Mouse (Mus musculus): ENCODE results near the gene Ncor2.

Gene Ncor2

DNA sequence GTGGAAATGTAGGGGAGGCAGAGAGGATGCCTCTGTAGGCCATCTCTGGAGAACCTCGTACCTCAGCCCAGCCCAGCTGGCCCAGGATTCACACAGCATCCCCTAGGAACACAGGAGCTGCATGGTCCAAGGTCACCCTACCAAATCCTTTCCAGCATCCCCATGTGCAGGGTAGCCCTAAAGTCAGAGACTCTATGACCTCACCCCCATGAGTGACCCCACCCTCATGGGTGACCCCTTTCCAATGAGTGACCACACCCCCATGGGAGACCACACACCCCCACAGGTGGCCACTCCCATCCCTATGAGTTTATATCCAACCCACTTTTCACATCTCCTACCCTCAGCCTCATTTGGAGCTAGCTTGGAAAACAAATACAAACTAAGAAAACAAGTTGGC, 51.1 kb downstream of the Ncor2 start:
- no peak for DNase-seq (ENCODE audit: low spot score in 2 of 2)

DNA sequence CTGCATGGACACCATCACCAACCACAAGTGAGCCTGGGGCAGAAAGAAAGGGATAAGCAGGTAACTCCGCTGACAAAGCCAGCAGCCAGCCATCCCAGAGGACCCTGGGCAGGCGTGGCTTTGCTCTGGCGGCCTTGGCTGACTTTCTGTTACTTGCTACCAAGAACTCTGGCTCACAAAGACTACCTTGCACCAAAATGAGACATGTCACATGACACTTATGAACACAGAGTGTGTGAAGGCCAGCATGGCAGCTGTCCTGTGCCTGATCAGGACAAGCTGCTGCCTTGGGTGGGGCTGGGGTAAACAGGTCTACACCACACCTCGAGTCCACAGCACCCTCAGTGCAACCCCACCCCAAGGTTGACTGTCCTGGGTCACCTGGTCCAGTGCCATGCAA, 51.6 kb downstream of the Ncor2 start:
- no peak for DNase-seq (ENCODE audit: low spot score in 2 of 2)

DNA sequence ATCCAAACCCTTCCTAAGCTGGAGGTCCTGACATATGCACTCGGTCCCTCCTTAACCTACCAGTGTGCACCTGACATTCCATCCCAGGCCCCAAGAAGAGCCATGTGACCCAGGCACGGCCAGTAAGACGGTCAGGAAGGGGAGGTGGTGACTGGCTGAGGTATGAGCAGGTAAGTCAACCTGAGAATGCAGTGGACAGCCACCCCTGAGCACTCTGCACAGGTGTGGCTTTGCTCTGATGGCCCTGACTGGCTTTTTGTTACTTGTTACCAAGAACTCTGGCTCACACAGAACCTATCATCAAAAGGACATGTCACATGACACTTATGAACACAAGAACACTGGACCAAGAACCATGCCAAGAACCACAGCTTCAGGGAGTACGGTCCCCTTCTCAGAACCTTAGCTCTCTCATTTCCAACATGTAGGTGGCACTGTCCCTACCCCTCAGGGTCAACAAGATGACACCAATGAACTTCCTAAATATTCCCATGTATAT, 53.0 kb downstream of the Ncor2 start:
- DNase-seq (ENCODE audit: low spot score in 2 of 2): no peak

DNA sequence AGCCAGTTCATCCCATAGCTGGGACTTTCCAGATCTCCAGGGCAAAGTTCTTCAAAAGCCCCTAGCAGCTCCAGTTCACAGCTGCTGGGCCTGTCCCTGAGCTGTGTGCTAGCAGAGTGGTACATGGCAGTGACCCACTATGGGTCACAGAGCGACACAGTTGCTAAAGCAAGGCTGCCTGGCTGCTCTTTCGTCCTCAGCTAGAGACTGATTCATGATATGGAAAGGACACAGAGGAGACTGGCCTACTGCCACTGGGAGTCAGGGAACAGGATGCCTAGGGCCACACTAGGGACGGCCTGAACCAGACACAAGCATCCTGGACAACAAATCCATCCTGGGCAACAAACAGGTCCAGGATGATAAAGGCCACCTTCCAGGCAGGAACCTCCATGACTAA, 53.8 kb downstream of the Ncor2 start:
- no peak for DNase-seq (ENCODE audit: low spot score in 2 of 2)

DNA sequence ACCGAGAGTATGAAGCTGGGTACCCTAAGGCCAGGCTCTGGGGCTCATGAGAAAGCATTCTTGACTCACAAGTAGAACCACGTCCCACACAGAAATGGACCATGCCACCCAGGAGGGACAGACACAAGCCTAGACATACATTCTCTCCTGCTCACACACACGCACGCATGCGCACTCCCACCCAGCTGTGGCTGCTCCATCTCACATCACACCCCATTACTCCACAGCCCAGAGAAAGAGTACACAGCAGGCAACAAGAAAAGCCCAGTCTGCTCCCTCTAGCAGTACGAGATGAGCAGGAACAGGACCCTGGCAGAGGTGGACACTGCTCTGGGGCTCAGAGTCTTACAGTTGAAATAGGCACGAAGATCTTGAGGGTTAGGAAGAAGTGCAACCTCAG, 55.0 kb downstream of the Ncor2 start:
- DNase-seq (ENCODE audit: low spot score in 2 of 2): no peak

DNA sequence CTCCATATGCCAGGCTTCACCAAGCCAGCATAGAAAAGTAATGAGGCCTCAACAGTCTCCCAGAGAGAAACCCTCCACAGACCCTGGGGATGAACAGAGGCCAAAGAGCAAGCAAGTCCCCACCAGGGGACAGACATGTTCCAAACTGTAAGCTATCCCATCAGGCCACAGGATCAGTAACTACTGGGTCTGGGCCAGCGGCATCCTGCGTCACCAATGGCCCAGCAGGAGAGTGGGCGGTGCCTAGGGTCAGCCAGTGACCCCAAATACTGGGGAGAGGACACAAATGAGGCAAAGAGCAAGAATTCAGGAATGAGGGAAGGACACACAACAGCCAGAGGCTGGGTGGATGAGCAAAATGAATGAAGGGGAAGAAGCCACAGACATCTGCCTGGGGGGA, 55.8 kb downstream of the Ncor2 start:
- no peak for DNase-seq (ENCODE audit: low spot score in 2 of 2)

DNA sequence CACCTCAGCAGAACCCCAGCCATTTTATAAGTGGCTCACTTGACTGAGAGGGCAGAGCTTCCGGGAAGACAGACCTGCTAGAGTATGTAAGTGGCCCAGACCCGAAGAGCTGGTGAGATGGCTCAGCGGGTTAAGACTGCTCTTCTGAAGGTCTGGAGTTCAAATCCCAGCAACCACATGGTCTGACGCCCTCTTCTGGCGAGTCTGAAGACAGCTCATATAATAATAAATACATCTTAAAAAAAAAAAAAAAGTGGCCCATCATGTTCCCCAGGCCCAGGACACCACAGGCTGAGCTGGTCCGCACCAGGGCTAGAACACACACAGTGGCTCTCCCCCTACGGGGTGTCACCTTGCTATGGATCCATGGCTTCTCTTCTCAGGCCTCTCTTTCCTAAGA, 56.5 kb downstream of the Ncor2 start:
- no peak for DNase-seq (ENCODE audit: low spot score in 2 of 2)

DNA sequence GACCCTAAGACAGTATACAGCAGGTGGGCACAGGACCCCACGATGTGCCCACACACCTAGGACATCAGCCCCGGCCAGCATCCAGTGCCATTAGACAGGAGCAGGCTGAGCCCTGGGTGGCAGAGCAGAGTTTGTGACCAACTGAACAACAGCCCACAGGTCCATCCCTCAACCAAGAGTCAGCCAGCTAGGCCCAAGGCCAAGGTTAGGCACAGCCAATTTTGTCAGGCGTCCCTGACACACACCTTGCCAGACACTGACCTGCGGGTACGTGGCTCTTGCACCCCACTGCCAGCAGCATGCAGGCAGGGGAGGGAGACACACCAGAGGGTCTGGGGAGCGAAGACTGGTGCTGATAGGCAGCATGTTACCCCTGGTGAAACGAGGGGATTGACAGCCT, 57.0 kb downstream of the Ncor2 start:
- DNase-seq (ENCODE audit: low spot score in 2 of 2): no peak

DNA sequence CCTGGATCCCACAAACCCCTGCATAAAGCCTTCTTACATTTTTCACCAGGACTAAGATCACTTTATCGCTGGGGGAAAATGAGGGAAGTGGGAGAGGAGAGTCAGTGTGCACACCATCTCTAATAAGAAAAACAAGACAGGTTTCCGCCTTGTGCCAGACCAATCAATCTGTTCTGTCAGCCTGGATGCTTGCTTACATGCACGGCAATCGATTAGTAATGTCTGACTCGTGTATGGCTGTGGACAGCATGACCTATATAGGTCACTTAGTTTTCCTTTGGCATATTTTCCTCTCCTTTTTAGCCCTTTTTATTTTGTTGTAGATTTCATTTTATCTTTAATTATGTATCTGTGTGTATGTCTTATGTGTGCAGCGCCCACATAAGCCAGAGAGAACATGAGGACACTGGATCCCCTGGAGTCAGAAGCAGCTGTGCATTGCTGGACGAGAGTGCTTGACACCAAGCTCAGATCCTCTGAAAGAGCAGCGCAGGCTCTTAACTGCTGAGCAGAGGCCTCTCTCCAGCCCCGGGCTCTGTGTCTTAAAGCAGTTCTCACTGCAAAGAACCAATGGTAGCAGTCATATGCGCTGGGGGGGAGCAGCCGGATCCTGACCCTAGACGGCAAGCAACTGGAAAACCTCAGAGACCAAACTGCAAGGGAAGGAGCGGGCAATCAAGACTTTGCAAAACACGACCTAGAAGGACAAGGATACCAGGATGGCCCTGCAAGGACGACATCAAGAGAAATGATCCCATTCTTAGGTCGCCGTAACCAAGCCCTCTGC, 58.3 kb downstream of the Ncor2 start:
- no peak for DNase-seq (ENCODE audit: low spot score in 2 of 2)

DNA sequence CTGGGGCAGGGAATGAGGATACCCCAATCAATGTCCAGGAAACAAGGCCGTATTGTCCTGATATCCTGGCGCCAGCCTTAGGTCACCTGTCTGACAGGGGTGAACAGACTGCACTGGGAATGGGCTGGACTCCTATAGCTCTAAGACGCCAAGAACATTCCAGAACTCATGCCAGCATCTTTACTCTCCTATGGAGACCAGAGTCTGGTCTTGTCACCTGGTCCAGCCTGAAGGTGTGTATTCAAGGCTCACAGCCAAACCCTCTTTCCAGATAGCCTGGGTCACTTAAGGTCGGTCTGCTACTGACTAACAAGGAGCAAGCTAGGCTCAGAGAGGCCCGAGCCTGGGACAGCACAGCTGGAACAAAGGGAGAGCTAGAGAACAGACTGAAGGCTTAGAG, 61.8 kb downstream of the Ncor2 start:
- no peak for DNase-seq (ENCODE audit: low spot score in 2 of 2)

DNA sequence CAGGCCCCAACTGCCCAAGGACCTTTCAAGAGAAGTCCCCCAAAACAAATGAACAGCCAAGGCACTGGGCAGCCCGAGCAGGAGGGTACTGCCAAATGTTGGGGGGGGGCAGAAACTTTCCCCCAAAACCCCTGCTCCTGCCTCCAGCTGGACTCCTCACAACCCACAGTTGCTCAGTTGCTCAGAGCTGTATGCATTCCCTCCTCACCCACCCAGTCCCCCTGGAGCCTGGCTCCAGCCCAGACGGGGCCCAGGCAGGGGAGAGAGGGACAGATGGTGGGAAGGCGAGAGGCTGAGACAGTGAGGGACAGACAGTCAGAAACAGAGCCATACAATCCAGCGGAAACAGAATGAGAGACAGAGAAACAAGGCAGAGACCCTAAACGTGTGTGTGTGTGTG, 66.0 kb downstream of the Ncor2 start:
- no peak for DNase-seq (ENCODE audit: low spot score in 2 of 2)

DNA sequence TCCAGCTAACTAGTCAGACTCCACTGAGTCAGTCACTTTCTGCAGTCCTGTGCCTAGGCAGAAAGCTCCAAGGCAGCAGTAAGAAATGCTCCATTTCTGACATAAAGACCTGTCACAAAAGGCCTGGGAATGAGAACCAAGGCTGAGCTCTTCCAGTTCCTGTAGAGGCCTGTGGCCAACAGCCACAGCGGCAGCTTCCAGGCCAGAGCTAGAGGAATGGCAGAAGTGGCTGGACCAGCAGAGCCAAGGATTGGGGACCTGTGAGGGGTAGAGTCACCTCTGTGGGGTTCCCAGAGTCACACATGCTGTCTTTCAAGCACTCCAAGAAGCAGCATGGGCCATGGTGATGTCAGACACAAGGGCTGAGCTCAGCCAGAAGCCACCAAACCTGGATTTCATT, 66.4 kb downstream of the Ncor2 start:
- no peak for DNase-seq (ENCODE audit: low spot score in 2 of 2)

DNA sequence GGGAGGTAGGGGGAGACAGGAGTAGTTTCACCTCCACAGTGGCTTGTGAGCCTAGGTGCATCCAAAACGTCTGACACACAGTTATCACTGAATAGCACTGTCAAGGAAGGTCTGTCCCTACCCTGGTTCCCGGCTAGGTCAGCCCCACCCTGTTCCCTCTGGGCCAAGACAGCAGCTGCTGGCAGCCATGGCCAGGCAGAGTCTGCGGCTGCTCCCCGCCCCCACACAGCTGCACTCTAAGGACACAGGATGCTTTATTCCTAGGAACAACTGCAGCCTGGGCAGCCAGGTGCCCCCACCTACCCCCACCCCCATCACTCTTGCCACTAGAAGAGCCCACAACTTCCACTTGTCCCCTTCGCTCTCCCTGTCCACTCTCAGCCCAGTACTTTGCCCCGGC, 67.9 kb downstream of the Ncor2 start:
- DNase-seq (ENCODE audit: low spot score in 2 of 2): no peak

DNA sequence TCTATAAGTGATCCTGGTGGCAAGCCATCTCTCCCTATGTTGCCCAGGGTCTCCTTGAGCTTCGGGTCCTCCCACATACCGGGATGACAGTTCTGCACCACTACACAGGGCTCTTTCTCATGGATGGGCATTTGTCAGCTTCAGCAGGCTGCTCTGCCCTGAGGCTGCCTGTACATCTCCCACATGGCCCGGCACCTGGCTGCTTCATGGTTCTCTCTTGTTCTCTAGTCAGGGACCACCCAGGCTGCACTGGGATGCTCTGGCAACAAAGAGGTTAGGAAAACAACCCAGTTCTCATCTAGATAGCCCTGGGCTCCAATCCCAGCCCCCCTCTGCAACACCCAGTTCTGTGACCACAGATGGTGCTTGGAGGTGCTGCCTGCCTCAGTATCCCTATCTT, 68.3 kb downstream of the Ncor2 start:
- no peak for DNase-seq (ENCODE audit: low spot score in 2 of 2)

DNA sequence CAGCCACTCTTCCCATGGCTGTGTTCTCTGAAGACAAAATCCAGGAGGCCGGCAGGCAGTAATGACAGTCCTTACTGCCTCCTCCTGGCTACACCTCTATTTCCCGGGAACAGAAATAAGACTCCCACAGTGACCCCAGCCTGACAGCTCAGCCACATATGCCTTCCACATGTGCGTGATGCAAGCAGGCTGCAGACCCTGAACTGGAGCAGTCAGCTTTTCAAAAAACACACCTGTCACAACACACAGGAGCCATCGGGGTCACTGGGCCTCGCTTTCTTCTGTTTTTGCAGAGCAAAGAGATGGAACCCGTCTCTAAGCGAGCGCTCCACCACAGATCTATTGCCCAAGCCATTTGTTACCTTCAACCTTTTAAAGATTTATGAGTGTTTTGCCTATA, 68.8 kb downstream of the Ncor2 start:
- DNase-seq (ENCODE audit: low spot score in 2 of 2): no peak

DNA sequence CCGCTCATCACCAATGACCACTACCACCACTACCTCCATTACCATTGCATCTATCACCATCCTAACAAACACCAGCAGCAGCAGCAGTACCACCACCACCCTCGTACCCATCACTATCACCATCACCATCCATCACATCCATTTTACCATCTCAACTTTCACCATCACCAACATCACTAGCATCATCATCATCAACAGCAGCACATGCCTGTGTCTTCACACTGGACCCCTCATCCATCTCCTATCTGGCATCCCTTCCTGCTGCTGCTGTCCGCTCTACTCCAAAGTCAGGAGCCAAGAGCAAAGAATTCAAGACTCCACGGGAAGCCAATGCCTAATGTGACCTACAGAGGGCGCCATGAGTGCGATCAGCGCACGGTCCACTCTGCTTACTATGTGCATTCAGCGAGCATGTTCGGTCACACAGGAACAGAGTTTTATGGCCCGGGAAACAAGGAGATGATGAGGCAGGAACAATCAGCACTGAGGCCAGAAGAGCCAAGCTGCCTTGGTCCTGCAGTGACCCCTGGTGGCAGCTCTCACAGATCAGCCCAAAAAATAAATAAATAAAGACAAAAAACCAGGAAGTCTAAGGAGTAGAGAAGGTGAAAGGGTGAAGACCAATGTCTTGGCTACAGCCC, 71.9 kb downstream of the Ncor2 start:
- peak; percentile 16 to 61 for DNase-seq (ENCODE audit: low spot score in 2 of 2)

DNA sequence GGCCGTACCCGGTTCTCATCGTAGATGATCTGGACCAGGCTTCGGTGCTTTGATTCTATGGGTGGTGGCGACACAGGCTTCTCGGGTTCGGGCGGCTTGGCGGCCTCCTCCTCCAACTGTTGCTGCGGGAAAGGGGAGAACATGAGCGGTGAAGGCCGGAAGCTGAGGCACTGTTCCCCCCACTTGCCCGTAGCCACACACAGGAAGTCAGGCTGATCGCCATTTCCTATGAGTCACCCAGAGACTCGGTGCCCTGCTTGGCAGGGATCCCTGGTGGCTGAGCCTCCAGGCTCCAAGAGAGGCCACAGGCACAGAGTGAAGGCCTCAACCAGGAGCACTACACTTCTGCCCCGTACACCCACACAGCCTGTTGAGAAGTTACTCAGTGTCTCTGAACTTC, 72.8 kb downstream of the Ncor2 start:
- peak; percentile 62 to 64 for DNase-seq (ENCODE audit: low spot score in 2 of 2)

DNA sequence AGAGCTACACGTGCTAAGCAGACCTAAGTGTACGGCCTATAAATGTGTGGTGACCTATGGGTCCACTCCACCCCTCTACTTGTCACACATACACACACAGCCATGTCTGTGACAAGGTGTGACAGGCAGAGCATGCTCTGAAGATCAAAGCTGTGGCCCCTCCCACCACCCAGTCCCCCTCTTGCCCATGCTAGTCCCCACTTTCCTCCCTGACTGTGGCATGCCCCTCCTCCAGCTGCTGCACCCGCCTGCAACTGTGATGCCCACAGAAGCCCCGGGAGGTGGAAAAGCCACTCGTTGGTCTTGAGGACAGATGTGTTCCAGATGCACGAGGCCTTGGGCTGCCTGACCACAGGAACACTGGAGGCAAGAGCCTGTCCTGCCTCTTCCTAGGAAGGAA, 74.2 kb downstream of the Ncor2 start:
- DNase-seq (ENCODE audit: low spot score in 2 of 2): peak; percentile 23 to 26

DNA sequence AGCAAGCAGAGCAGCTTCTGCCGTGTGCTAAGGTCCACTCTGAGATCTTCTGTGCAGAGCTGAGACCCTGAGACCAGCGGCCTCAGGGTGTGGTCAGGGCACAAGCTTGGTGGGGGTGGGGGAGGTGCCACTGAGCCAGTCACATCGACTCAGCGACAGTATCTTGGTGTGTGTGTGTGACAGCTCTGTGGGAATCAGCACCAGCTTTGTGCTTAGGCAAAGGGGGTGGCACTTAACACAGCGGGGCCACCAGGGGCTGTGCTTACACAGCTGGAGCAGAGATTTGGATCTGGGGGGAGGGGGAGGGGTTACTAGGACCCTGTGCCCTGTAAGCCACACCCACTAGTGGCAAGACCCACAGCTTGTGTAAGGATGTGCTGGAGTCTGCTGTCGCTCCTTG, 75.6 kb downstream of the Ncor2 start:
- DNase-seq (ENCODE audit: low spot score in 2 of 2): no peak

DNA sequence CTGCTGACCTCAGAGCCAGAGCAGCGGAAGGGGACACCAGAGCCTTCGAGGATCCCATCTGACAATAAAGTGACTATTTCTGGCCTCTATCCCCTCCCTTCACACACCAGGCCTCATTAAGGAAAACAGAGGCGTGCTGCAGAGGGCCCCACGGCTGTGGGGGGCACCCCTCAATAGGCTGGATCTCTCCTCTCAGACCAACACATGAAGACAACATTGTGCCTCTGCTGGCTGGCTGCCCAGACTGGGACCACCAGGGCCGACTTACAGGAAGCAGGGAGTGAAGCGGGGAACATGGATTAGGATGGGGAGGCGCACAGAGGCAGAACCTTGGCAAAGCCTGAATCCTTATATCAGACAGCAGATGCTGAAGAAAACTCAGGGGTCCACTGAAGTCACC, 76.1 kb downstream of the Ncor2 start:
- no peak for DNase-seq (ENCODE audit: low spot score in 2 of 2)

DNA sequence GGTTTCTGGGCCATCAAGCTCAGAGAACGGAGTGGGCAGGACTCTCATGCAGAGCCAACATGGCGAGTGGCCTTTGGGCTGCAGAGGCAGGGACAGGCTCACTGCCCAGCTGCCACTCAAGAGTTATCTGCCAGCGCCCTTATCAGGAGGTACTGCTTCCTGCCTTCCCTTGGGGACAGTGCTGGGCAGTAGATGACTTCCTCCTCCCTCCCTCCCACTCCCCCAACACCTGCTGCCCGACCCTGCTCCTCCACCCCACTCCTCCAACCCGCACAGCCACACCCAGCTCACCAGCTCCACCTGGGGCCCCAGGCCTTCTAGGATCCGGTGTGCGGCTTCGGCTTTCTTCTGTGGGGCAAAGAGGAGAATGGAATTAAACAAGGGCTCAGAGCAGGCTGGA, 76.7 kb downstream of the Ncor2 start:
- no peak for DNase-seq (ENCODE audit: low spot score in 2 of 2)

DNA sequence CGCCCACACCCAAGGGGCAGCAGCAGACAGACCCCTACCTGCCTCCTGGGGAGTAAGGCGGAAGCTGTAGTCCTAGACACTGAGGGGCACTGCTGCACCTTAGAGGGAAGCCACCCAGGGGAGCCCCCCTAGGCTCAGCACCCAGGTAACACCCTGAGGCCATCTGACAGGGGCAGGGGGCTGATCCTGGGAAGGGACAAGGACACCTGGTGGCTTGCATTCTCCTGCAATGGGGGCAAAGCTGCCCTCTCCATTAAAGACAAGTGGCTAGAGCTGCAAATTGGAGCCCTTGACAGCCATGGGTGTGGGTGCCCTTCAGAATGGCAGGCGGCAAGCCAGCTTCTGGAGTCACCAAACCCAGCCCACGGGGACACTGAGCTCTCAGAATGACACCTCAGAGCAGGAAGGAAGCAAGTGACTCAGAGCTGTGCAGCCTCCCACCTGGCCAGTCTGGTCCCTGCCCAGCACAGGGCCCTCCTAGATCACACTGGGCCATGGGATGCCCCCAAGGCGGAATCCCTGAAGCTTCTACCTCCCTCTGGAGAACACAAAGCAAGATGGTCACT, 79.2 kb downstream of the Ncor2 start:
- no peak for DNase-seq (ENCODE audit: low spot score in 2 of 2)

DNA sequence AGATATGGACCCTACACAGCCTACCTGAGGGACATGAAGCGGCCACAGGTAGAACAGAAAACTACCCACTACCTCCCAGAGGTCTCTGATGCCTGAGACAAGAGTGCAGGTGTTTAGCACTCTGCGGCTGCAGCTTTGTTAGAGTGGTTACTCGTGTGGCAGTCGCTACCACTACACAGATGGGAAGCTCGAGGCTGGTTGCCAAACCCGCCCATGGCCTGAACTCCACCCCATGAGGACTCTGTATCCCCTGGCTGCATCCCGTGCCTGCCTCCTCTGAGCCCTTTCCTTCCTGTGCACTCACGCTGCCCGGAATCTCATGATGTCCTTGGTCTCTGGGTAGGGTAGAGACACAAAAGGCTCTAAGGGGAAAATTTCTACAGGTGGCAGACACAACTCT, 80.3 kb downstream of the Ncor2 start:
- DNase-seq (ENCODE audit: low spot score in 2 of 2): no peak

All from thymus, postnatal 10 days (tissue).